Mouse (Mus musculus): Measurements from ENCODE around the gene Gm20517.

- TF ChIP-seq CTCF (IDR thresholded peaks at IDR 0.05; ENCODE audit: low read depth) (no peak), EP300 (IDR thresholded peaks at IDR 0.05; ENCODE audit: low read depth) (no peak)
Measured at GRCm38 (mm10) chr17:47574830-47575229, 36.6 kb upstream of the Gm20517 start.

Data from liver, embryonic 14.5 days (tissue).